Mouse (Mus musculus) hindbrain, embryonic 16.5 days (tissue): ENCODE measurements around the gene Ccdc107. TPM values are rescaled to one million over a fixed set of nuclear protein-coding genes. Genes with fewer than 3 reads are reported as not detected.
A peak's percentile ranks its signal among the peaks of the same experiment; 100 is the strongest.

Experiments used
- ATAC-seq: fragments of 200-750 bp; cut with Nextera tagmentation; 2 replicates; pipeline ENCODE4 v1.8.0; 2017; ENCODE audit warnings: moderate TSS enrichment, moderate library complexity
- H3K27ac ChIP-seq: fragments of 300-500 bp; sonication (generic); 2 replicates; pipeline ENCODE4 v1.5.1; 2014; ENCODE audit warnings: low read depth, mild to moderate bottlenecking, control low read depth, low read length, moderate library complexity
- H3K27me3 ChIP-seq: fragments of 300-500 bp; sonication (generic); replicated peaks from 2 replicates; pipeline ENCODE4 v1.6.1; 2014; ENCODE audit warnings: low read length; ENCODE audit not compliant: control insufficient read depth, insufficient read depth
- H3K36me3 ChIP-seq: fragments of 300-500 bp; sonication (generic); 2 replicates; pipeline ENCODE4 v1.6.1; 2014; ENCODE audit warnings: mild to moderate bottlenecking, low read length, moderate library complexity, mixed read lengths; ENCODE audit not compliant: control insufficient read depth, insufficient read depth
- H3K4me1 ChIP-seq: fragments of 300-500 bp; sonication (generic); 2 replicates; pipeline ENCODE4 v1.6.1; 2014; ENCODE audit warnings: low read depth, low read length; ENCODE audit not compliant: control insufficient read depth, insufficient read depth
- H3K4me2 ChIP-seq: fragments of 300-500 bp; sonication (generic); 2 replicates; pipeline ENCODE4 v1.6.1; 2014; ENCODE audit warnings: mild to moderate bottlenecking, low read length, control low read depth, moderate library complexity
- H3K4me3 ChIP-seq: fragments of 300-500 bp; sonication (generic); 2 replicates; pipeline ENCODE4 v1.5.1; 2014; ENCODE audit warnings: mild to moderate bottlenecking, low read length, control low read depth, moderate library complexity
- H3K9ac ChIP-seq: fragments of 300-500 bp; sonication (generic); 2 replicates; pipeline ENCODE4 v1.6.1; 2014; ENCODE audit warnings: low read depth, mild to moderate bottlenecking, control low read depth, low read length, moderate library complexity
- H3K9me3 ChIP-seq: fragments of 300-500 bp; sonication (generic); 2 replicates; pipeline ENCODE4 v1.6.1; 2014; ENCODE audit warnings: mild to moderate bottlenecking, low read length, moderate library complexity; ENCODE audit not compliant: control insufficient read depth
- WGBS: fragments of 180-500 bp; shearing (Covaris S2); extraction: QIAGEN DNeasy Blood & Tissue Kit; methylation state at CpG from one replicate; pipeline ENCODE4 v1.1.7; 2014; 5-methylcytosine and 5-hydroxymethylcytosine counted together
- polyA plus RNA-seq: library from polyadenylated mRNA; unstranded; fragments of >200 nt; fragmentation: Nextera tagmentation; extraction: Ambion mirVana; gene quantifications from 2 replicates; pipeline ENCODE4 v1.2.1, GENCODE M21; 2015

Ccdc107 gene
- 83.6 and 99.8 TPM in 2 replicates for polyA plus RNA-seq

- H3K4me1 ChIP-seq = peaks cover 10% of the 10 kb centered on the region
- WGBS = under 1% methylated on average over 25 of the region's 25 CpGs
- peak; percentile 98 for ATAC-seq
Measured at GRCm38 (mm10) chr4:43492821-43493185, at the start of gene Ccdc107. Gene Ccdc107, plus strand, starts transcription at chr4:43492900.

GRCm38 (mm10) chr4:43443511-43443910 is 49.2 kb upstream of the Ccdc107 start:
- peaks cover 15% of the 10 kb centered on the region for H3K36me3 ChIP-seq
- WGBS = under 1% methylated on average over 28 of the region's 28 CpGs

More at GRCm38 (mm10) chr4:43492821-43493185, at the start of gene Ccdc107:
- no peaks in the 10 kb centered on the region for H3K9me3 ChIP-seq
- no peaks in the 10 kb centered on the region for H3K36me3 ChIP-seq
- H3K27me3 ChIP-seq = no peaks in the 10 kb centered on the region
- H3K4me3 ChIP-seq = peak within 1 kb of the TSS; percentile 74
- H3K27ac ChIP-seq = peak within 1 kb of the TSS; percentile 94
- peak within 1 kb of the TSS; percentile 74 for H3K4me2 ChIP-seq
- H3K9ac ChIP-seq = peak within 1 kb of the TSS; percentile 90

GRCm38 (mm10) chr4:43447251-43447650 is 45.4 kb upstream of the Ccdc107 start:
- no peaks in the 10 kb centered on the region for H3K9me3 ChIP-seq
- no peak for ATAC-seq
- no peak overlapping the region for H3K27ac ChIP-seq
- 78% methylated on average over 13 of the region's 13 CpGs for WGBS
- no peak overlapping the region for H3K4me3 ChIP-seq
- no peak overlapping the region for H3K4me2 ChIP-seq
- no peaks in the 10 kb centered on the region for H3K27me3 ChIP-seq
- peaks cover 15% of the 10 kb centered on the region for H3K36me3 ChIP-seq
- H3K9ac ChIP-seq = no peak overlapping the region
- H3K4me1 ChIP-seq = peaks cover 13% of the 10 kb centered on the region

More at GRCm38 (mm10) chr4:43443511-43443910, 49.2 kb upstream of the Ccdc107 start:
- Histone ChIP-seq H3K9ac (peak overlapping the region; percentile 99), H3K9me3 (no peaks in the 10 kb centered on the region), H3K4me3 (peak overlapping the region; percentile 96), H3K4me2 (peak overlapping the region; percentile 73), H3K27ac (peak overlapping the region; percentile 97), H3K4me1 (peaks cover 13% of the 10 kb centered on the region), H3K27me3 (no peaks in the 10 kb centered on the region)
- ATAC-seq = no peak

GRCm38 (mm10) chr4:43448554-43448953 is 44.1 kb upstream of the Ccdc107 start:
- 73% methylated on average over 3 of the region's 3 CpGs for WGBS
- Histone ChIP-seq H3K4me3 (no peak overlapping the region), H3K27ac (no peak overlapping the region), H3K36me3 (peaks cover 15% of the 10 kb centered on the region), H3K4me1 (peaks cover 17% of the 10 kb centered on the region), H3K27me3 (peaks cover 3% of the 10 kb centered on the region; the same call in 1 of the 2 replicates), H3K9ac (no peak overlapping the region), H3K4me2 (no peak overlapping the region), H3K9me3 (no peaks in the 10 kb centered on the region)
- ATAC-seq = no peak

GRCm38 (mm10) chr4:43452315-43452714 is 40.4 kb upstream of the Ccdc107 start:
- no peaks in the 10 kb centered on the region for H3K9me3 ChIP-seq
- H3K27me3 ChIP-seq = peaks cover 3% of the 10 kb centered on the region; the same call in 1 of the 2 replicates
- H3K27ac ChIP-seq = no peak overlapping the region
- H3K4me1 ChIP-seq = peaks cover 11% of the 10 kb centered on the region
- no peak overlapping the region for H3K4me2 ChIP-seq
- H3K4me3 ChIP-seq = no peak overlapping the region
- H3K36me3 ChIP-seq = peaks cover 6% of the 10 kb centered on the region
- no peak overlapping the region for H3K9ac ChIP-seq
- ATAC-seq = no peak
- WGBS = 63% methylated on average over 11 of the region's 11 CpGs

- H3K27me3 ChIP-seq = peaks cover 3% of the 10 kb centered on the region; the same call in 1 of the 2 replicates
- no peak for ATAC-seq
- peak overlapping the region; percentile 40 for H3K4me2 ChIP-seq
- peak overlapping the region; percentile 3 for H3K4me3 ChIP-seq
- H3K9me3 ChIP-seq = no peaks in the 10 kb centered on the region
- peak overlapping the region; percentile 7; the same call in 1 of the 2 replicates for H3K9ac ChIP-seq
- H3K36me3 ChIP-seq = no peaks in the 10 kb centered on the region
- WGBS = under 1% methylated on average over 18 of the region's 18 CpGs
- no peak overlapping the region for H3K27ac ChIP-seq
- peaks cover 11% of the 10 kb centered on the region for H3K4me1 ChIP-seq
Measured at GRCm38 (mm10) chr4:43453413-43453812, 39.3 kb upstream of the Ccdc107 start.

- H3K4me2 ChIP-seq = peak within 1 kb of the TSS; percentile 40
- ATAC-seq = 0 out of 2 replicates have a peak, but pooled peaks have one; percentile 22
- H3K4me1 ChIP-seq = peaks cover 11% of the 10 kb centered on the region
- no peaks in the 10 kb centered on the region for H3K9me3 ChIP-seq
- peak within 1 kb of the TSS; percentile 7; the same call in 1 of the 2 replicates for H3K9ac ChIP-seq
- H3K27ac ChIP-seq = no peak within 1 kb of the TSS
- 37% methylated on average over 20 of the region's 20 CpGs for WGBS
- H3K4me3 ChIP-seq = peak within 1 kb of the TSS; percentile 3
- no peaks in the 10 kb centered on the region for H3K36me3 ChIP-seq
- peaks cover 3% of the 10 kb centered on the region; the same call in 1 of the 2 replicates for H3K27me3 ChIP-seq
Measured at GRCm38 (mm10) chr4:43454041-43454836, 38.5 kb upstream of the Ccdc107 start, which contains the start of gene Cd72. Gene Cd72, minus strand, starts transcription at chr4:43454628.

GRCm38 (mm10) chr4:43456470-43456869 is 36.2 kb upstream of the Ccdc107 start:
- Histone ChIP-seq H3K4me1 (peaks cover 11% of the 10 kb centered on the region), H3K4me3 (no peak overlapping the region), H3K9me3 (no peaks in the 10 kb centered on the region), H3K4me2 (no peak overlapping the region), H3K36me3 (no peaks in the 10 kb centered on the region), H3K9ac (no peak overlapping the region), H3K27ac (no peak overlapping the region), H3K27me3 (peaks cover 3% of the 10 kb centered on the region; the same call in 1 of the 2 replicates)
- 31% methylated on average over 4 of the region's 4 CpGs for WGBS
- ATAC-seq = no peak

GRCm38 (mm10) chr4:43457124-43457523 is 35.6 kb upstream of the Ccdc107 start:
- no peaks in the 10 kb centered on the region for H3K9me3 ChIP-seq
- H3K27ac ChIP-seq = no peak overlapping the region
- H3K9ac ChIP-seq = no peak overlapping the region
- no peak overlapping the region for H3K4me2 ChIP-seq
- 16% methylated on average over 8 of the region's 8 CpGs for WGBS
- no peak for ATAC-seq
- H3K27me3 ChIP-seq = peaks cover 3% of the 10 kb centered on the region; the same call in 1 of the 2 replicates
- no peak overlapping the region for H3K4me3 ChIP-seq
- no peaks in the 10 kb centered on the region for H3K36me3 ChIP-seq
- peaks cover 11% of the 10 kb centered on the region for H3K4me1 ChIP-seq
